Mouse (Mus musculus) ovary, postnatal 36 days (tissue): ENCODE results near the gene Cfap299.

Source experiments
- DNase-seq: peaks from one replicate; pipeline ENCODE4 v3.0.0; 2022; ENCODE audit warnings: low spot score, mixed read lengths

The Cfap299 gene

DNA sequence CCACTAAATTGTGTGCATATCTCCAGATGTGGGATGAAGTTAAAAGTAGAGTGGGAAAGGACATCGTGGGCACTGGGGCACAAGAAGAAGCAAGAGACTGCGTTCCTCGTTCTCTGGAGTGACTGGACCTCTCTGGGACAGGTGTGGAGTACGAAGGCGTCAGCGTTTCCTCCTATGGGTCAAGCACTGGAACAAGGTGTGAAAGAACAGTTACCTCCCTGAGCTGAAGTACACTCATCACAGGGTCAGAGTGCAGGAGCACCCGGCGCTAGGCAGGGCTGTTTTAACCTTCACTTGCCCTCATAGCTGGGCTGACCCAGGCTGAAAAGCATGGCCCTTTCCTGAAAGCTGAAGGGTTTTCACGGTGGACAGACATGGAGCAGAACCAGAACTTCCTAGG, 504.7 kb downstream of the Cfap299 start:
- DNase-seq = no peak

DNA sequence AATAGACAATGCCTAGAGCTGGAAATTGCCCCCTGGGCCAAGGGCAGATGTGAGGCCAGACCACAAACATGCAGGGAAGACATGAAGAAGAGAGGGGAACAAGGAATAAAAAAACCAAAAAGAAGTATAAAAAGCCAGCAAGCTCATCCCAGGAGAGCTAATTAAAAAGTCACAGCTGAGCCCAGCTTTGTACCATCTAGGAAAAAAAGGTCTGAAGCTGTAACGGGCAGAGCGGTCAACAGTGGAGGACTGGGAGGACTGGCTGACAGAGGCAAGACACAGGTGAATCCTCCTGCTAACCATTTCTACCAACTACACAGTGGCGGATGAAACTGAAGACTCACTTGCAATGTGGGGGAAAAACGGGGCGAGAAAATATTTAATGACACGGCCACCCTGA, 505.2 kb downstream of the Cfap299 start:
- DNase-seq = no peak

DNA sequence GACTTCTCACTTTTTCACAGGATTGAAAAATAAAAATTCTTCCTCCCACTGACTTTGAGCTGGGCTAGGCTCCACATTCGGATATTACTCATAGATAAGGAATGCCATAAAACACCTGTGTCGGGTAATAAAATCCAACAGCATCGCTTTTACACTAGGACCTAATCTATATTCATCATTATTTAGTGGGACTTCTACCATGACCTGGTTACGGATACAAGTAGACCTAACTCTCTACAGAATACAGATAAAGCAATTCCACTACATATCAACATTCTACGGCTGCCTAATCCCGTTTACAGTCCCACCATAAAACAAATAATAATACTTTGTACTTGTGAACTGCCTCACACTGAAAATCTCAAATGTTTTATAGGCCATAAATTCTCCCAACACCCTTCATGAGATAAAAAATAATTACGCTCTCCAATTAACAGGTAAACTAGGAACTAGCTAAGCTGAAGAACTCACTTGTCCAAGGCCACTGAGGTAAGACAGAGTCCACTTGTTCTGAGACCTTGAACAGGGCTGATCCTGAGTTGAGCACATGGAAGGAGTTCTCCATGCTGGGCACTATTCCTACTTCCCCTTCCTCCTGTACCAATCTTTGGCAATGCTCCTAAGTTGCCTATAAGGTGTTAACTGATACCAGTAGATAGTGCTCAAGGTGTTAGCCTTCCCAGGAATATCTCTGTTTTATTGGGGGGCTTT, 513.7 kb downstream of the Cfap299 start:
- no peak for DNase-seq

DNA sequence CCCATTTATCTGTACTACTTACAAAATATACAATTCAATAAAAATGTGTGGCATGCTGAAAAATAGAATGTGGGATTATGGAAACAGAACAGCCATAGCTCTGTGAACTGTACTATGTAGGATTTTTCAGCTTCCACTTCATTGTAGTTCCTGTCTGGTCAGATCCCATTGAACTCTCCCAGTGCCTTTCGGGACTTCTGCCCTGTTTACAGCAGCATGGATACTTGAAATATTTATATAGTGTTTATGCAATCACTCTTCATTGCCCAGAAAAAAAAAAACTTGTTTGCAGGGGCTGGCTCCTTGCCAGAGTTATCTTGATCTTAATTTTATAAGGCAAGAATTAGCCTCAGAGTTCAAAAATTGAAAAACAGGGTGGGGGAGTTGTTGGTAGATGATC, 515.6 kb downstream of the Cfap299 start:
- no peak for DNase-seq
